Mouse (Mus musculus): ENCODE measurements at regions not wholly inside any gene's neighbourhood (a gene's known extent, or its start where the extent isn't known, plus 50 kb on each side); places are given as distances from the start of the nearest gene placed in this dataset.

- H3K27ac ChIP-seq (replicated peaks; ENCODE audit: low read depth, low read length) = no peak overlapping the region
- 87% methylated on average over 5 of the region's 5 CpGs for WGBS
Measured at GRCm38 (mm10) chr4:106005936-106006335, 216.3 kb downstream of the Gm12728 start.

DNA sequence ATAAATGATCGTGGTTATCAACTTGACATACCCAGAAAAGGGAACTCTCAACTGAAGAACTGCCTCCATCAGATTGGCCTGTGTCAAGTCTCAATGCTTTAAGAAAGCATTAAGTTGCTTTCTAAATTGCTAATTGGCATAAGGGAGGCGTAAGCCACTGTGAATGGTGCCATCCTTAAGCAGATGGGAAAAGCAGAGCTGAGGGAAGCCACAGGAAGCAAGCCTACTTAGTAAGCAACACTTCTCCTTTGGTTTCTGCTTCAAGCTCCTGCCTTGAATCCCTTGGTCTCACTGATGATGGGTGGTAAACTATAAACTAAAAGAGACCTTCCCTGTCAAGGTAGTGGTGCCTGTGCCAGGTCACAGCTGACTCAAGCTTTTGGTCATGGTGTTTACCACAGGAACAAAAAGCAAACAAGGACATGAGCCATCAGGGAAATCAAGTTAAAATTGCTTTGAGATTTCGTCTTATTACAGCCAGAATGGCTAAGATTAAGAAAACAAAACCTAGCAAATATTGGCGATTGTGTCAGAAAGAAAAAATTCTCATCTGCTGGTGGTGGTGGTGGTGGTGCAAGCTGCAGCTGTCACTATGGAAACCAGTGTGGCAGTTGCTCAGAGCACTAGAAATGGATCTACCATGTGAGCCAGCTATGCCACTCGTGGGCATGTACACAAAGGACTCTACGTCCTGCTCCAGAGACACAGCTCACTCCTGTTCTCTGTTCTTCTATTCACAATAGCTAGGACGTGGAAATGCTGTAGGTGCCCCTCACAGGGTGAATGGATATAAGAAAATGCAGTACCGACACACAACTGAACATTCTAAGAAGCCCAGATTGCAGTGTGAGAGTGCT, 217.9 kb downstream of the Gm12728 start:
- H3K9me3 ChIP-seq (ENCODE audit: control insufficient read depth, low read length) = no peaks in the 10 kb centered on the region
- no peak overlapping the region for H3K9ac ChIP-seq (ENCODE audit: low read depth, low read length, severe bottlenecking)
- no peaks in the 10 kb centered on the region for H3K36me3 ChIP-seq (ENCODE audit: control insufficient read depth, insufficient read depth, low read length)
- TF ChIP-seq POLR2A (IDR thresholded peaks at IDR 0.05; ENCODE audit: borderline replicate concordance, extremely low read depth, insufficient read depth, insufficient read length) = no peak
- H3K4me1 ChIP-seq (ENCODE audit: control insufficient read depth, insufficient read depth, low read length) = no peaks in the 10 kb centered on the region; the same call in 1 of the 2 replicates
- no peak for DNase-seq (ENCODE audit: low spot score)
- 84% methylated on average over 8 of the region's 8 CpGs for WGBS
- H3K4me3 ChIP-seq (replicated peaks; ENCODE audit: low read length) = no peak overlapping the region
- no peak overlapping the region for H3K27ac ChIP-seq (replicated peaks; ENCODE audit: low read depth, low read length)
- no peak for ATAC-seq (ENCODE audit: low FRiP score, low read depth)
- H3K27me3 ChIP-seq (ENCODE audit: control insufficient read depth, insufficient read depth, low read length) = no peaks in the 10 kb centered on the region
- H3K4me2 ChIP-seq (replicated peaks; ENCODE audit: low read depth, low read length, severe bottlenecking) = no peak overlapping the region

More at GRCm38 (mm10) chr4:106005936-106006335, 216.3 kb downstream of the Gm12728 start:
- no peak for TF ChIP-seq POLR2A (IDR thresholded peaks at IDR 0.05; ENCODE audit: borderline replicate concordance, extremely low read depth, insufficient read depth, insufficient read length)
- H3K4me1 ChIP-seq (ENCODE audit: control insufficient read depth, insufficient read depth, low read length) = no peaks in the 10 kb centered on the region; the same call in 1 of the 2 replicates
- no peak overlapping the region for H3K9ac ChIP-seq (ENCODE audit: low read depth, low read length, severe bottlenecking)
- no peak for DNase-seq (ENCODE audit: low spot score)
- no peaks in the 10 kb centered on the region for H3K27me3 ChIP-seq (ENCODE audit: control insufficient read depth, insufficient read depth, low read length)
- no peaks in the 10 kb centered on the region for H3K9me3 ChIP-seq (ENCODE audit: control insufficient read depth, low read length)
- H3K4me3 ChIP-seq (replicated peaks; ENCODE audit: low read length) = no peak overlapping the region
- H3K4me2 ChIP-seq (replicated peaks; ENCODE audit: low read depth, low read length, severe bottlenecking) = no peak overlapping the region
- ATAC-seq (ENCODE audit: low FRiP score, low read depth) = no peak
- H3K36me3 ChIP-seq (ENCODE audit: control insufficient read depth, insufficient read depth, low read length) = no peaks in the 10 kb centered on the region

DNA sequence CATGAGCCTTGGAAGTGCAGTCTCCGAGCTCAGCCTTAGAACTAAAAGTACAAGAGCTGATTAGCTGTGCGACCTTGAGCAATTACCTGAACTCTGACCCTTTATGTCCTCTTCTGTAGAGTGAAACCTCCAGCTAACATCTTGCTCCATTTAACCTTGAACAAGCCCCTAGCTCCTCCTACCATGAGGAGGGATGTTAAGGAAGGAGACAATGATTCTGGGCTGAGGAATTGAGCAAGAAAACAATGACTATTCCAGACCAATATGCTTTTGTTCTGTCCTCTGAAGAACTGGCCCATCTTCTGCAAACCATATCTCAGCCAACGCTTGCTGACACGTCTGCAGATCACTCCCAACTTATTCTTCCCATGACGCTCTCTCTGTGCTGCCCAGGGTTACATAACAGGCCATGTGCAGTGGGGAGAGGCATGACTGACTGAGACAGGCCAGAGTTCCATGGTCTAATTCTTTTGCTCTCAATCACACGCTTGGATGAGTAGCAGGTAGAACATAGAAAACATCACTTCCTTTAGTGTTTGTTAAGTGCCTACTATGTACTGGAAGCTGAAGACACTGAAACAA, 227.5 kb downstream of the Gm12728 start:
- no peak for TF ChIP-seq POLR2A (IDR thresholded peaks at IDR 0.05; ENCODE audit: borderline replicate concordance, extremely low read depth, insufficient read depth, insufficient read length)
- ATAC-seq (ENCODE audit: low FRiP score, low read depth) (no peak), DNase-seq (ENCODE audit: low spot score) (no peak)
- no peaks in the 10 kb centered on the region for H3K36me3 ChIP-seq (ENCODE audit: control insufficient read depth, insufficient read depth, low read length)
- H3K27ac ChIP-seq (replicated peaks; ENCODE audit: low read depth, low read length) = no peak overlapping the region
- H3K27me3 ChIP-seq (ENCODE audit: control insufficient read depth, insufficient read depth, low read length) = no peaks in the 10 kb centered on the region
- H3K4me2 ChIP-seq (replicated peaks; ENCODE audit: low read depth, low read length, severe bottlenecking) = no peak overlapping the region
- H3K9ac ChIP-seq (ENCODE audit: low read depth, low read length, severe bottlenecking) = no peak overlapping the region
- no peaks in the 10 kb centered on the region for H3K9me3 ChIP-seq (ENCODE audit: control insufficient read depth, low read length)
- no peak overlapping the region for H3K4me3 ChIP-seq (replicated peaks; ENCODE audit: low read length)
- peaks cover 3% of the 10 kb centered on the region; the same call in 1 of the 2 replicates for H3K4me1 ChIP-seq (ENCODE audit: control insufficient read depth, insufficient read depth, low read length)
- WGBS = 87% methylated on average over 6 of the region's 6 CpGs

DNA sequence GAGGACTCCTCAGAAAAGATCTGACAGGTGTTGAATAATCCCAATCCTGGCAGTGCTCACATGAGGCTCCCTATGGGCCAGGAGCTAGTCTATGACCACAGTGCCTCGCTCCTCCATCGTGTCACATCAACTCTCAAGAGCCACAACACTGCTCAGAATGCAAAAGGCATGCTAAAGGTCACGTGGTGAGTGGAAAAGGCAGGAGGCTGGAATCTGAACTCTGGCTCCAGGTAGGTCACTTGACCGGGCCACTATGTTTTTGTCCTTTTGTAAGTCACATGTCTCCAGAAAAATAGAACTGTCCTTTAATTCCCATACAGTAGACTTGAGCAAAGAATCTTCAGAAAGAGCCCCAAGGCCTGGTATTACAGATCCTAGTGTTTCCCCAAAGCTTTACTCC, 229.3 kb downstream of the Gm12728 start:
- ATAC-seq (ENCODE audit: low FRiP score, low read depth) (no peak), DNase-seq (ENCODE audit: low spot score) (no peak)
- Histone ChIP-seq H3K4me1 (ENCODE audit: control insufficient read depth, insufficient read depth, low read length) (peaks cover 3% of the 10 kb centered on the region; the same call in 1 of the 2 replicates), H3K4me3 (replicated peaks; ENCODE audit: low read length) (no peak overlapping the region), H3K4me2 (replicated peaks; ENCODE audit: low read depth, low read length, severe bottlenecking) (no peak overlapping the region), H3K9me3 (ENCODE audit: control insufficient read depth, low read length) (no peaks in the 10 kb centered on the region), H3K36me3 (ENCODE audit: control insufficient read depth, insufficient read depth, low read length) (no peaks in the 10 kb centered on the region), H3K27ac (replicated peaks; ENCODE audit: low read depth, low read length) (no peak overlapping the region), H3K27me3 (ENCODE audit: control insufficient read depth, insufficient read depth, low read length) (no peaks in the 10 kb centered on the region), H3K9ac (ENCODE audit: low read depth, low read length, severe bottlenecking) (no peak overlapping the region)
- WGBS = 83% methylated on average over 4 of the region's 4 CpGs
- TF ChIP-seq POLR2A (IDR thresholded peaks at IDR 0.05; ENCODE audit: borderline replicate concordance, extremely low read depth, insufficient read depth, insufficient read length) = no peak

GRCm38 (mm10) chr4:106020338-106020737, 230.7 kb downstream of the Gm12728 start:
- TF ChIP-seq POLR2A (IDR thresholded peaks at IDR 0.05; ENCODE audit: borderline replicate concordance, extremely low read depth, insufficient read depth, insufficient read length) = no peak
- no peak overlapping the region for H3K9ac ChIP-seq (ENCODE audit: low read depth, low read length, severe bottlenecking)
- 27% methylated on average over 4 of the region's 4 CpGs for WGBS
- no peak overlapping the region for H3K4me3 ChIP-seq (replicated peaks; ENCODE audit: low read length)
- H3K4me1 ChIP-seq (ENCODE audit: control insufficient read depth, insufficient read depth, low read length) = peaks cover 4% of the 10 kb centered on the region
- no peak overlapping the region for H3K27ac ChIP-seq (replicated peaks; ENCODE audit: low read depth, low read length)
- no peaks in the 10 kb centered on the region for H3K9me3 ChIP-seq (ENCODE audit: control insufficient read depth, low read length)
- H3K36me3 ChIP-seq (ENCODE audit: control insufficient read depth, insufficient read depth, low read length) = no peaks in the 10 kb centered on the region
- DNase-seq (ENCODE audit: low spot score) (peak; percentile 37), ATAC-seq (ENCODE audit: low FRiP score, low read depth) (no peak)
- H3K27me3 ChIP-seq (ENCODE audit: control insufficient read depth, insufficient read depth, low read length) = no peaks in the 10 kb centered on the region
- no peak overlapping the region for H3K4me2 ChIP-seq (replicated peaks; ENCODE audit: low read depth, low read length, severe bottlenecking)
